In the genomic region with DNA sequence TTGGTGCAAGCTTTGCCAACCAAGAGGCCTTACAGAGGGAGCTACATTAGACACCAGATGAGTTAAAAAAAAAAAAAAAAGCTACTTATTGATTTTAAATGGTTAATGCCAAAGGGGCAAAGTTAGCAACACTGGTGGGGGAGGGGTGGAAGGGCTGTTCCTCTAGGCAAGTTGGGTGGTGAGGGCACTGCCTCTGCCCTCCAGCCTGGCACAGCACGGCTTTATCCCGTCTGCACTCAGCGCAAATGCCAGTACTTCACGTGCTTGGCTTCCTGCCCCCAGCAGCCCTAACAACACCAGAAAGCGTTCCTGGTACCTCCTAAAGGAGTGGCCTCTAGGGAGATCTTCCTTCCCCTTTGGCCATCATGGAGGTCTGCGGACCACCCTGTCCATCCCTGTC, we compare ENCODE assay signal across 11 mouse cellular contexts. TPM values are rescaled to one million over a fixed set of nuclear protein-coding genes. Genes with fewer than 3 reads are reported as not detected.
DNase-seq lines count a peak whose midpoint lies in the region; ATAC-seq lines count a peak whose summit lies in the region.
"Had no signal": no experiment of that assay in that cellular context is flagged by ENCODE, and none has a peak within 500 bp of the region (broad histone marks: within the 10 kb centered on the region; RNA-seq: fewer than 3 reads in every experiment).

No protein-coding gene starts in this region.

- no peak for DNase-seq in forebrain, embryonic 14.5 days (ENCODE audit: low spot score)
- peak; percentile 64 for DNase-seq in kidney, adult 18-20 months
- DNase-seq in midbrain, embryonic 14.5 days, result peak; percentile 17
- DNase-seq in midbrain, embryonic 10.5 days (ENCODE audit: low spot score), result no peak
- no peak for DNase-seq in urinary bladder, adult 18-20 months (ENCODE audit: low spot score in 2 of 2)
- DNase-seq: adrenal gland, postnatal 14 days; heart, adult 2 months had no signal

- no peak overlapping the region for H3K27ac ChIP-seq in forebrain, embryonic 13.5 days
- H3K27ac ChIP-seq in forebrain, embryonic 14.5 days (ENCODE audit: low read depth, low read length), result no peak overlapping the region
- H3K27ac ChIP-seq in kidney, embryonic 16.5 days (ENCODE audit: low read length), result no peak overlapping the region
- H3K27ac ChIP-seq in midbrain, embryonic 14.5 days (replicated peaks; ENCODE audit: low read depth, low read length), result no peak overlapping the region
- H3K27ac ChIP-seq in midbrain, embryonic 10.5 days (replicated peaks), result no peak overlapping the region
- H3K27ac ChIP-seq in neural tube, embryonic 15.5 days (replicated peaks), result no peak overlapping the region
- H3K27ac ChIP-seq: heart, adult 2 months; midbrain, embryonic 12.5 days had no signal

- H3K4me1 ChIP-seq in forebrain, embryonic 13.5 days, result peaks cover 34% of the 10 kb centered on the region
- H3K4me1 ChIP-seq in forebrain, embryonic 14.5 days (ENCODE audit: control insufficient read depth, insufficient read depth, low read length), result peaks cover 14% of the 10 kb centered on the region
- H3K4me1 ChIP-seq in kidney, embryonic 16.5 days (ENCODE audit: insufficient read depth, low read length), result peaks cover 21% of the 10 kb centered on the region
- peaks cover 30% of the 10 kb centered on the region for H3K4me1 ChIP-seq in midbrain, embryonic 14.5 days (ENCODE audit: control insufficient read depth, insufficient read depth, low read length)
- H3K4me1 ChIP-seq in midbrain, embryonic 10.5 days, result peaks cover 32% of the 10 kb centered on the region
- H3K4me1 ChIP-seq in neural tube, embryonic 15.5 days, result peaks cover 51% of the 10 kb centered on the region

- peaks cover 30% of the 10 kb centered on the region for H3K27me3 ChIP-seq in forebrain, embryonic 13.5 days
- peaks cover 5% of the 10 kb centered on the region; the same call in 1 of the 2 replicates for H3K27me3 ChIP-seq in forebrain, embryonic 14.5 days (replicated peaks; ENCODE audit: control insufficient read depth, insufficient read depth, low read length)
- peaks cover 41% of the 10 kb centered on the region for H3K27me3 ChIP-seq in kidney, embryonic 16.5 days (ENCODE audit: insufficient read depth, low read length)
- H3K27me3 ChIP-seq in midbrain, embryonic 14.5 days (ENCODE audit: control insufficient read depth, insufficient read depth, low read length), result no peaks in the 10 kb centered on the region
- peaks cover 54% of the 10 kb centered on the region for H3K27me3 ChIP-seq in midbrain, embryonic 10.5 days (ENCODE audit: low read depth, poor library complexity, severe bottlenecking)
- H3K27me3 ChIP-seq in neural tube, embryonic 15.5 days (replicated peaks), result no peaks in the 10 kb centered on the region

- no peak for ATAC-seq in forebrain, embryonic 13.5 days
- no peak for ATAC-seq in forebrain, embryonic 14.5 days
- ATAC-seq in kidney, embryonic 16.5 days (ENCODE audit: low FRiP score, low TSS enrichment), result no peak
- no peak for ATAC-seq in midbrain, embryonic 14.5 days (ENCODE audit: low FRiP score, low TSS enrichment)
- ATAC-seq in neural tube, embryonic 15.5 days (ENCODE audit: low FRiP score), result no peak

- peak overlapping the region; percentile 6; the same call in 1 of the 2 replicates for H3K4me2 ChIP-seq in forebrain, embryonic 13.5 days
- no peak overlapping the region for H3K4me2 ChIP-seq in forebrain, embryonic 14.5 days (ENCODE audit: low read length)
- H3K4me2 ChIP-seq in kidney, embryonic 16.5 days (replicated peaks; ENCODE audit: low read depth, low read length), result no peak overlapping the region
- H3K4me2 ChIP-seq in midbrain, embryonic 14.5 days (ENCODE audit: low read length), result peak overlapping the region; percentile 98
- H3K4me2 ChIP-seq in neural tube, embryonic 15.5 days, result peak overlapping the region; percentile 93
- H3K4me2 ChIP-seq: midbrain, embryonic 12.5 days had no signal

- H3K9me3 ChIP-seq in forebrain, embryonic 13.5 days (replicated peaks), result no peaks in the 10 kb centered on the region
- H3K9me3 ChIP-seq in forebrain, embryonic 14.5 days (replicated peaks; ENCODE audit: control insufficient read depth, low read length), result no peaks in the 10 kb centered on the region
- H3K9me3 ChIP-seq in kidney, embryonic 16.5 days (ENCODE audit: low read length), result no peaks in the 10 kb centered on the region
- no peaks in the 10 kb centered on the region for H3K9me3 ChIP-seq in midbrain, embryonic 14.5 days (ENCODE audit: control insufficient read depth, low read length)
- no peaks in the 10 kb centered on the region for H3K9me3 ChIP-seq in midbrain, embryonic 10.5 days (replicated peaks)
- H3K9me3 ChIP-seq in neural tube, embryonic 15.5 days (replicated peaks), result no peaks in the 10 kb centered on the region
- H3K9me3 ChIP-seq: midbrain, embryonic 12.5 days had no signal

- H3K4me3 ChIP-seq in forebrain, embryonic 13.5 days, result no peak overlapping the region
- H3K4me3 ChIP-seq in forebrain, embryonic 14.5 days (ENCODE audit: low read depth, low read length), result no peak overlapping the region
- no peak overlapping the region for H3K4me3 ChIP-seq in kidney, embryonic 16.5 days (ENCODE audit: low read length)
- H3K4me3 ChIP-seq in midbrain, embryonic 14.5 days (replicated peaks; ENCODE audit: low read depth, low read length), result no peak overlapping the region
- no peak overlapping the region for H3K4me3 ChIP-seq in midbrain, embryonic 10.5 days
- H3K4me3 ChIP-seq in neural tube, embryonic 15.5 days (replicated peaks), result no peak overlapping the region
- H3K4me3 ChIP-seq: heart, adult 2 months; midbrain, embryonic 12.5 days had no signal

- H3K9ac ChIP-seq in forebrain, embryonic 13.5 days, result no peak overlapping the region
- no peak overlapping the region for H3K9ac ChIP-seq in forebrain, embryonic 14.5 days (ENCODE audit: low read length)
- H3K9ac ChIP-seq in kidney, embryonic 16.5 days (replicated peaks; ENCODE audit: low read length), result no peak overlapping the region
- H3K9ac ChIP-seq in midbrain, embryonic 14.5 days (replicated peaks; ENCODE audit: low read length), result no peak overlapping the region
- no peak overlapping the region for H3K9ac ChIP-seq in neural tube, embryonic 15.5 days (replicated peaks)
- H3K9ac ChIP-seq: midbrain, embryonic 12.5 days had no signal

- no peaks in the 10 kb centered on the region for H3K36me3 ChIP-seq in forebrain, embryonic 13.5 days (ENCODE audit: poor library complexity, severe bottlenecking)
- no peaks in the 10 kb centered on the region for H3K36me3 ChIP-seq in forebrain, embryonic 14.5 days (ENCODE audit: control insufficient read depth, insufficient read depth, low read length)
- H3K36me3 ChIP-seq in kidney, embryonic 16.5 days (ENCODE audit: insufficient read depth, low read length), result no peaks in the 10 kb centered on the region
- H3K36me3 ChIP-seq in midbrain, embryonic 14.5 days (ENCODE audit: control insufficient read depth, insufficient read depth, low read length), result no peaks in the 10 kb centered on the region
- no peaks in the 10 kb centered on the region for H3K36me3 ChIP-seq in midbrain, embryonic 10.5 days
- no peaks in the 10 kb centered on the region for H3K36me3 ChIP-seq in neural tube, embryonic 15.5 days
- H3K36me3 ChIP-seq: midbrain, embryonic 12.5 days had no signal

- 82% methylated on average over 6 of the region's 6 CpGs for WGBS in forebrain, embryonic 13.5 days
- 69% methylated on average over 6 of the region's 6 CpGs for WGBS in forebrain, embryonic 14.5 days
- WGBS in kidney, embryonic 16.5 days, result 64% methylated on average over 6 of the region's 6 CpGs
- WGBS in midbrain, embryonic 14.5 days, result 69% methylated on average over 6 of the region's 6 CpGs
- 72% methylated on average over 6 of the region's 6 CpGs for WGBS in midbrain, embryonic 10.5 days
- 74% methylated on average over 6 of the region's 6 CpGs for WGBS in neural tube, embryonic 15.5 days

RNA-seq across cellular contexts. Expression of gene Prr18, which starts 6.2 kb away (rescaled TPM):
- 5.1 TPM in 2 replicates for polyA plus RNA-seq in forebrain, embryonic 13.5 days (2015; fragmentation: Nextera tagmentation; extraction: Ambion mirVana)
- 9.7 and 10.8 TPM in 2 replicates for polyA plus RNA-seq in forebrain, embryonic 14.5 days (2014; fragmentation: Nextera tagmentation; extraction: Ambion mirVana)
- 0.19 and 0.33 TPM in 2 replicates for polyA plus RNA-seq in kidney, embryonic 16.5 days (2015; fragmentation: Nextera tagmentation; extraction: Ambion mirVana)
- polyA plus RNA-seq in midbrain, embryonic 14.5 days (2014; fragmentation: Nextera tagmentation; extraction: Ambion mirVana), result 18.3 and 20.6 TPM in 2 replicates
- polyA plus RNA-seq in midbrain, embryonic 10.5 days (2016; fragmentation: Nextera tagmentation; extraction: Ambion mirVana), result 0.73 and 0.86 TPM in 2 replicates
- 13.8 and 18.4 TPM in 2 replicates for polyA plus RNA-seq in neural tube, embryonic 15.5 days (2015; fragmentation: Nextera tagmentation; extraction: Ambion mirVana)

RNA-seq across cellular contexts. Expression of gene T2, which starts 12.4 kb away (rescaled TPM):
- 0.41 and 0.53 TPM in 2 replicates for polyA plus RNA-seq in forebrain, embryonic 13.5 days (2015; fragmentation: Nextera tagmentation; extraction: Ambion mirVana)
- polyA plus RNA-seq in forebrain, embryonic 14.5 days (2014; fragmentation: Nextera tagmentation; extraction: Ambion mirVana), result 0.35 and 0.51 TPM in 2 replicates
- 0.62 and 0.63 TPM in 2 replicates for polyA plus RNA-seq in kidney, embryonic 16.5 days (2015; fragmentation: Nextera tagmentation; extraction: Ambion mirVana)
- polyA plus RNA-seq in midbrain, embryonic 14.5 days (2014; fragmentation: Nextera tagmentation; extraction: Ambion mirVana), result 0.39 and 0.82 TPM in 2 replicates
- polyA plus RNA-seq in midbrain, embryonic 10.5 days (2016; fragmentation: Nextera tagmentation; extraction: Ambion mirVana), result 0.43 and 0.46 TPM in 2 replicates
- 0.65 and 0.79 TPM in 2 replicates for polyA plus RNA-seq in neural tube, embryonic 15.5 days (2015; fragmentation: Nextera tagmentation; extraction: Ambion mirVana)

RNA-seq across cellular contexts. Expression of gene Sft2d1, which starts 32.5 kb away (rescaled TPM):
- 113 and 114 TPM in 2 replicates for polyA plus RNA-seq in forebrain, embryonic 13.5 days (2015; fragmentation: Nextera tagmentation; extraction: Ambion mirVana)
- 155 and 159 TPM in 2 replicates for polyA plus RNA-seq in forebrain, embryonic 14.5 days (2014; fragmentation: Nextera tagmentation; extraction: Ambion mirVana)
- 76.4 and 93.9 TPM in 2 replicates for polyA plus RNA-seq in kidney, embryonic 16.5 days (2015; fragmentation: Nextera tagmentation; extraction: Ambion mirVana)
- polyA plus RNA-seq in midbrain, embryonic 14.5 days (2014; fragmentation: Nextera tagmentation; extraction: Ambion mirVana), result 177 and 204 TPM in 2 replicates
- polyA plus RNA-seq in midbrain, embryonic 10.5 days (2016; fragmentation: Nextera tagmentation; extraction: Ambion mirVana), result 67.1 and 81.1 TPM in 2 replicates
- polyA plus RNA-seq in neural tube, embryonic 15.5 days (2015; fragmentation: Nextera tagmentation; extraction: Ambion mirVana), result 161 and 176 TPM in 2 replicates

Comparison
In these comparisons a context has a peak if more than half of its experiments do, and no peak if none do; other contexts are left out.
1. H3K4me2 ChIP-seq: peak in forebrain, embryonic 13.5 days (single experiment), midbrain, embryonic 14.5 days (single experiment) and neural tube, embryonic 15.5 days (single experiment); none in forebrain, embryonic 14.5 days (single experiment) and kidney, embryonic 16.5 days (single experiment).
2. DNase-seq: peak in kidney, adult 18-20 months (single experiment) and midbrain, embryonic 14.5 days (single experiment); none in forebrain, embryonic 14.5 days (single experiment), midbrain, embryonic 10.5 days (single experiment) and urinary bladder, adult 18-20 months (0 of 2).